Mouse (Mus musculus) cerebellum, adult 2 months (tissue): Measurements from ENCODE around the gene Slc38a2.

ENCODE experiments used
- CTCF ChIP-seq: fragments of 200-500 bp; IDR thresholded peaks from 2 replicates; pipeline ENCODE4 v1.5.1; 2011; ENCODE audit warnings: low read depth, mild to moderate bottlenecking, control low read depth, low read length, moderate library complexity, borderline replicate concordance; ENCODE audit not compliant: insufficient read depth
- POLR2A ChIP-seq: fragments of 200-500 bp; IDR thresholded peaks from 2 replicates; pipeline ENCODE4 v1.6.1; 2011; ENCODE audit warnings: low read length, control low read depth, borderline replicate concordance; ENCODE audit not compliant: insufficient read depth

GRCm38 (mm10) chr15:96744153-96744881, 44.8 kb upstream of the Slc38a2 start:
- TF ChIP-seq CTCF = no peak
- no peak for TF ChIP-seq POLR2A
